Mouse (Mus musculus) heart, postnatal 0 days (tissue): Measurements from ENCODE around the gene Smad9.

Experiments used
- CTCF ChIP-seq: IDR thresholded peaks from 2 replicates; pipeline ENCODE4 v1.5.1; 2016; ENCODE audit warnings: antibody characterized with exemption, control low read depth, low read depth
- EP300 ChIP-seq: IDR thresholded peaks from 2 replicates; pipeline ENCODE4 v1.6.1; 2016; ENCODE audit warnings: antibody characterized with exemption, low read depth

DNA sequence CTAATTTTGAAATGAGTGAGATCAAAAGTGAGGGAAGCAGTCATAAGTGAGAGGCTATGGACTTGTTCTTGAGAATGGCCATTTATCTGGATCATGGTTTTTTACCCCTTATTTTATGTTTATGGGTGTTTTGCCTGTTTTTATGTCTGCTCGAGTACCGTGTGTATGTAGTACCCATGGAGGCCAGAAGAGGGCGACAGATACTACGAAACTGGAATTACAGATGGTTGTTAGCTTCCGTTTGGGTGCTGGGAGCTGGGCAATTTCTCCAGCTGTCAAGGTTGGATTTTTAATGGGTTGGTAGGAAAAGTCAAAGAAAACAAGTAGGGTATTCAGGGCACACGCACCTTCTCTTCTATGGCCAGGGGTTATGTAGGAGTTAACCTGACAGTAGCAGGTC lies 38.4 kb downstream of the Smad9 start:
- no peak for TF ChIP-seq CTCF
- TF ChIP-seq EP300 = no peak
